Mouse (Mus musculus): ENCODE measurements around the gene Dgat2l6.

- no peak for TF ChIP-seq POLR2A (IDR thresholded peaks at IDR 0.05; ENCODE audit: borderline replicate concordance, extremely low read depth, low read depth, low read length)
- TF ChIP-seq CTCF (IDR thresholded peaks at IDR 0.05; ENCODE audit: insufficient read depth, low read length) = no peak
Observed at GRCm38 (mm10) chrX:100565696-100566095, 41.1 kb downstream of the Dgat2l6 start.

Data from lung, adult 2 months (tissue).